Mouse (Mus musculus): ENCODE measurements around the gene Fth1. TPM values are rescaled to one million over a fixed set of nuclear protein-coding genes. Genes with fewer than 3 reads are reported as not detected.

The Fth1 gene
- total RNA-seq, 2 experiments from 2014 or later = 2,502 to 2,541 TPM

DNA sequence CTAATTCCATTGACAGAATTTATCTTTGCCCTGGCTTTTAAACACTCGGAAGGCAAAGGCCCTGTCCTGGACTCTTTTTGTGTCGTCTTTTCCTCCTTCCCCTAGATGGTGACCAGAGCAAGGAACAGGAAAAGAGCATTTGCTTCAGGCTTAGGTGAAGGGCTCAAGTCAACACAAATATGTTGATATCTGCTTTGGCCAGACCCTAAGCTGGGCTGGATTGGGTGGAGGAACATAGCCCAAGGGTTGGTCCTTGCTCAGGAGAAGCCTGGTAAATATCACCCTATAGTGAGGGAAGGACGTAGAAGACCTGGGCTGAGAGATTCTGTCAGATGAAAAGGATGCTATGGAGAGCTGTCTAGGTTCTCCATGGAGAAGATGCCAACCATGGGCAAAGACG, 35.8 kb downstream of the Fth1 start:
- ATAC-seq (replicated peaks; ENCODE audit: low FRiP score, poor library complexity, severe bottlenecking) = peak; percentile 35

DNA sequence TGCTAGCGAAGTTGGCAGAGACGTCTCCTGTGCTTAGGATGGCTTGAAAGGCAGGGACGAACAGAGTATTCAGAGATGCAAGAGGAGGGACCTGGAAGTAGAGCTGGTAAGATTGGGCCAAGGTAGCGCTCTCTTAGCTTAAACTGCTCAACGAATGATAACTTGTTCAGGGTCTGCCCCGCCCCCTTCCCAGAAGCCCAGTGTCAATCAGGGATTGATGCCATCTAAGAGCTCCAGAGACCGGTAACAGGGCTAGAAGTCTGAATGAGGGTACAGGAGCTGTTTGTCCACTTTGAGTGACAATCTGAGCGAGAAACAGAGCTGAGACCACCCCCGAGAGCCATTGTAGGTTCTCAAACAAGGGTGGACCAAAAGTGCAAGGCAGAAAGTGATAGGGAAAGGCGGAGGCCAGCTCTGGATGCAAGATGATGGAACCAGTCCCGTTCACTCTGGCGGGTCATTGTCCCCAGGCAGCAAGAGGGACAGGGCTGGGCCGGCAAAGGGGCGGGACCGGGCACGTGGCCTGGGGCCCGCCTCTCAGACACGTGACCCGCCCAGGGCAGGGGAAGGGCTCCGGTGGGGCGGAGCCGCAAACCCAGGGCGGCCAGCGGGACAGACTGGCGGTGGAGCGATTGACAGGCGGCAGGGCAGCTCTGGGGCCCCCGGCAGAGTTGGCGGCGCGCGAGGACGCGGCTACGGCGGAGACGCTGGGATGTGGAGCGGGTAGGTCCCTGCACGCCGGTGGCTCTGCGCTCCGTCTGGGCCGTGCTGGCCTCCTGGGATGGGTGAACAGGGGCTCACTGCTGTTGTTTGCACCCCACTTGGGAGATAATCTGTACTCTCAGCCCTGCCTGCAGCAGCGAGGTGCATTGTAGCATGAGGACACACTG, 37.5 kb downstream of the Fth1 start:
- peak; percentile 74 for ATAC-seq (replicated peaks; ENCODE audit: low FRiP score, poor library complexity, severe bottlenecking)

DNA sequence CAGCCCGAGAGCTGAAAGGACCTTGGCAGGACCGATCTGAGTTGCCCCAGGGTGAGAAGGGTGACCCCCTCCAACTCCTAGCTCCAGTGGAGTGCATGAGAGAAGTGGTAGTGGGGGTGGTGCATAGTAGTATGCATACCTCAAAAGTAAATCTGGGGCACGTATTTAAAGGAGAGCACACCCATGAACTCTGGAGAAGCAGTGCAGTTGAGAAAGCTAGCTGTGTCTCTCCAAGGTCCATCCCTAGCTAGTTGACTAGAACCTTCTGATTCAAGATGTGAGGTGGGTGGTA, 38.1 kb downstream of the Fth1 start:
- no peak for ATAC-seq (replicated peaks; ENCODE audit: low FRiP score, poor library complexity, severe bottlenecking)

DNA sequence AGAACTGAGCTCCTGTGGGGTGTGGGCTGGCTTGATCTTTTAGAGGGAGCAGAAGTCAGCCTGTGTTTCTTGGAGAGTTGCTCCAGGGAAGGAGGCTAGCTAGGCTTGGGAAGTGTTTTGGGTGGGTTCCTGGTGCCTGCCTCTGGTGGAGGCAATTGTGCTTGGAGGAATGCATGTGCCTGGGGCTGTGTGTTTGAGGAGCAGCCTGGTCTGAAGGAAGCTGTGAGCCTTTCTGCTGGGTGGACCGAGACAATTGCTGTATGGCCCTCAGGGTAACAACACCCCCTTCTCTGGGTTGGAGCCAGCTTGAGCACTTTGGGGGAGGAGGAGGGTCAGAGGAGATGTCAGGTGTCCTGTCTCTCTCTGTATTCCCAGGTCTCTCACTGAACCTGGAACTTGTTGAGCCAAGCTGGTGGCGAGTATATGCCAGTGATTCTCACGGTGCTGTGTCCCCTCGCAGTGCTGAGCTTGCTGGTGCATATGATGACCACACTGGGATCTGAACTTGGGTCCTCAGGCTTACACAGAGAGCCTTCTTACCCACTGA, 38.9 kb downstream of the Fth1 start:
- ATAC-seq (replicated peaks; ENCODE audit: low FRiP score, poor library complexity, severe bottlenecking) = no peak

DNA sequence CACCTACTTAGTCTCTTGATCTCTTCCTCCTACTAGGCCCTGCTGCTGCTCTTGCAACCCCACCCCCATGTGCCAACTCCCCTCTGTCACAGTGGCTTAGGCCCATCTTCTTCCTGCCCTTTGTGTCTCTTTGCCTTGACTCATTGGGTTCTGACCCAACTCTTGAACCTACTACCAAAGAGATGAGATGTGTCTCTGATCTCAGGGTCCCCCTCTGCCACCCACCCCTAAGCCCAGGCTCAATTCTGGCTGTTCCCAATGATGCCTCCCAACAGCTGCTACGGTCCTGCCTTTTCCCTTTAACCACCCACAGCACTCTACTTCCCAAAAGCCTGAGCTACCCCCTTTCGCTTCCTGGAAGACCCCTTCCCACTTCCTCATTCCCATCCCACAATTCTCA, 41.6 kb downstream of the Fth1 start:
- ATAC-seq (replicated peaks; ENCODE audit: low FRiP score, poor library complexity, severe bottlenecking) = no peak

DNA sequence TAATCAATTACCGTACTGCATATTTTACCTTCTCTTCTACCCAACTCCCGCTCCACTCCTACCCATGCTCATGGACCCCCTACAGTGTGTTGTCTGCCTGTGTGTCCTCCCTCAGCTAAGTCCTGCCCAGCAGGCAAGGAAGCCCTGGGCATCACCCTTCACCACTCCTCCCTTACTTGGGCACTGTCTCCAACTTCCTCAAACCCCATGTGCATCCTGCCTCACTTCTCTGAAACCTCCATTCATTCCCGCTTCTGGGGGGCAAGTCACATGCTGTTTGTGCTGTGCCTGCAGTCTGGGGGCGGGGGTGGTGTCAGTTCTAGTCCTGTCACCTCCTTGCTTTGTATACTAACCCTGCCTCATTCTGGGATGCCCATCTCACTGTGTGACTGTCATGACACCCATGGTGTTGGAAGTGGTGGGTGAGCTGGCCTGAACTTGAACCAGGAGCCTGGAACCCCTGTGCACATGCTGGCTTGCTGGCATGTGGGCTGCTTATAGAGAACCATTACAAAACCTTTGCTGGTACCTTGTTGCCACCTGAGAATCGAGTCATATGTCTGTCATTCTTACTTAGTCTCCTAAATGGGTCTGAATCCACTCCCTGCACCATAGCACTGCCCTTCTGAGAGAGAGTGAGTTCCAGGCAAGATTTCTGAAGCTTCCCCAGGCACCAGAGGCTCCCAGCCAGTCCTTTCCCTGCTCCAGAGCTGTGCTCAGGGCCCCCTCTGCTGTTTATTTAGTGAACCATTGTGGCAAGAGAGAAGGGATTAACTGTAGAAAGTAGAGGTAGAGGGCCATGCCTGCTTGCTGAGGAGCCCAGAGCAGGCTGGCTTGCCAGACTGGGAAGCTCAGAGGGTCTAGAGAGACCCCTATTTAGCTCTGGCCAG, 42.3 kb downstream of the Fth1 start:
- no peak for ATAC-seq (replicated peaks; ENCODE audit: low FRiP score, poor library complexity, severe bottlenecking)

DNA sequence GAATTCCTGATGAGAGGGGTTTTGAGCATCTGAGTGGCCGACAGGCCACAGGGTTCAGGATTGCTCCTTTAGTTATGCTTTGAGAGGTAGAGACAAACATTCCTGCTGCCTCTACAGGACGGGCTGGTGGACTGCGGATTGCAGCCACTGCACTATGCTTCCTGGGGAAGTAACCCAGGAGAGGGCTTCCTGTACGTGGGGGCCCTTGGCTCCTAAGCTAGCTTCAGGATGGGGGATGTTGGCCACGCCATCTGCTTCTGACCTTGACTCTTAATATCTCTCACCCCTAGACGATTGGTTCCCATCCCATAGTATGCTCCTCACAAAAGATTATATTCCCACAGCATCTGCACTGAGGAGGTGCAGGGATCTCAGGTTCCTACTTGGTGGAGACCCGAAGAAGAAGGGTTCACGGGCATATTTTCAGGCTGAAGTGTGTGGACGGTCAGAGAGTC, 42.9 kb downstream of the Fth1 start:
- no peak for ATAC-seq (replicated peaks; ENCODE audit: low FRiP score, poor library complexity, severe bottlenecking)

DNA sequence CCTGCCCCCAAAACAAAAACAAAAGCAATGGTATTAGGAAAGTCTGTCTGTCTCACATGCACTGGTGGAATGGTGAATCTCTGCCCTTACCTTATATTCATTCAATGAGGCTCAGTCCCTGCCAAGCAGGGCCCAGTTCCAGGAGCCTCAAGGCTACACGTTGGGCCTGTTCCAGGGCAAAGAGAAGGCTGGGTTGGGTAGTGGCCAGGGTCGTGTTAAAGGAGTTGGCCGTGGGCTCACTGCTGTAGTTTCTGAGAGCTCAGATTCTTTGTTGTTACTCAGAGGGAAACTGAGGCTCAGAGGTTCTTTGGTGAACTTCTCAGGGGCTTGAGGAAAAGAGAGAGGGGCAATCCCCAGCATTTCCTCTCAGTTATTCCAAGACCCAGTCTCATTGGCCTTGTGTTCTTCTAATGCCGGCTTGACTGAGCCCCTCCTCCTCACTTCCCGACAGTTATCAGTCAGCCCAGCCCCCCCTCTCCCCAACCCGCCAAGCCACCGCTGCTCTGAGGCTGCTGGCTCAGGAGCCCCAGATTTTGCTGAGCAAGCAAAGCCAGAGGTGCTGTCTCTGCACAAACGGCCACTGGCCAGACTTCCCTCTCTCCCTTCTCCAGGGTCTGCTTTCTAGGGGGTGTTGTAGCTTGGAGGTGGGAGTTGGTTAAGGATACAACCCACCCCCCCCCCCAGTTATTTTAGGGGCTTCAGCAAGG, 44.9 kb downstream of the Fth1 start:
- ATAC-seq (replicated peaks; ENCODE audit: low FRiP score, poor library complexity, severe bottlenecking) = no peak

DNA sequence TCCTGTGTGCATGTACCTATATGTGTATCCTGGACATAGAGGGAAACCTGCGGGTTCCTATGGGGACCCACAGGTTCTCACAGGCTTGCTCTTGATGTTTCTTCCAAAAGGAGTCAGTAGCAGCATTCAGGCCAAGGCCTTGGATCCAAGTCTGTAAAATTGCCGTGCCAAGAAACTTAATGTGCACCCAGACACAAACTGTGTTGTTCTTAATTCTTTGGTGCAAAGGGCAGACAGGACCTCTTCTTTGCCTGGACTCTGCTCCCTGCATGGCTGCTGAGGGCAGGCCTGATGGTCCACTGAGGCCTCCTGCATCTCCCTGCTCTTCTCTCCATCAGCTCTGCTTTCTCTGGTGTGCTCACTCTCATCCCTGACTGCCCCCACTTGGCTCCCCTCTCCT, 49.3 kb downstream of the Fth1 start:
- ATAC-seq (replicated peaks; ENCODE audit: low FRiP score, poor library complexity, severe bottlenecking) = no peak

DNA sequence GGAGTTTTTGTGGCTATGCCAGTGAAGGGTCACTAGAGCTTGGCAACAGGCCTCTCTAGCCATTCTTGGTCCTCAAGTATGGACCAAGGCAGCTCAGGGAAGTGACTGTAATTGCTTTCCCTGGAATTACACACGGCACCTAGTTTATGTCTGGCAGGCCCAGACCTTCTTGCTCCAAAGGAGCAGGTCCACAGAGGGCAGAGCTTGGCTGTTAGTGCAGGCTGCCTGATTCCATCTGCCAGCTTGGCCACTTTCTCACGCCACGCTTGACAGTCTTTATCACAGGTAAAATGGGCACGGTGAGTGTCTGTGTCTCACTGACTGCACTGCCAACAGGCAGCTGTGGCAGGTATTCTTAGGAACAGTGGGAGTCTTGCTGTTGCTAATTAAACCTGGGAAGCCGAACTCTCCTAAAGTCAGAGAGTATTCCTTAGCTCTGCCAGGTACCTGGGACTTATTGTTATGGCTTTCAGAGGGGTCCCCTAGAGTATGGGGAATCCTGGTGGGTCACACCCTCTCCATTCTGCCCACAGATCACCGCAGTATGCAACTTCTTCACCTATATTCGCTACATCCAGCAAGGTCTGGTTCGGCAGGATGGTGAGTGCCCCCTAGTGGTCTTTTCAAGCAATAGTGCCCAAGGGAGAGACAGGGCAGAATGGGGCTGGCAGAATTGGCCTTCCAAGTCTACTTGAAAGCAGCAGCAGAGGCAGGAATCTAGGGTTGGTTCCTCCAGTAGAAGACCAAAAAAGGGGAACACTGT, 53.0 kb downstream of the Fth1 start:
- ATAC-seq (replicated peaks; ENCODE audit: low FRiP score, poor library complexity, severe bottlenecking) = peak; percentile 62

DNA sequence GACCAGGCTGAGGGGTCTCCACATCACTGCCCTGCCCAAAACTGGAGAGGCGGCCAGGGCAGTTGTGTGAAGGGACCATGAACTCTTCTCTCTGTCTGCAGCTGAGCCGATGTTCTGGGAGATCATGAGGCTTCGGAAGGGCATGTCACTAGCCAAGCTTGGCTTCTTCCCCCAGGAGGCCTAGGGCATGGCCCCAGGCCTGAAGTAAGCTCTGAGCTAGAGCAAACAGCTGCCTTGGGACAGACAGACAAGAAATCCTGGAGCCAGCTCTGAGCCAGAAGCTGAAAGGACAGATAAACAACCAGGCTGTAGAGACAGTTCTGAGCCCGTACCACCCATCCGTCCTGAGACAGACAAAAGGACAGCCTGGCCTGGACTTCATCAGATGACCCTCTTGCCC, 54.0 kb downstream of the Fth1 start:
- no peak for ATAC-seq (replicated peaks; ENCODE audit: low FRiP score, poor library complexity, severe bottlenecking)

Other genes with a start within 250 kb of the Fth1 start
- gene Scgb2a2, start 133.0 kb upstream of the Fth1 start, total RNA-seq (2015; ENCODE audit: low replicate concordance) = not detected in 2 replicates
- gene Scgb2a2, start 133.0 kb upstream of the Fth1 start, total RNA-seq (2017; ENCODE audit: low replicate concordance) = not detected in 2 replicates
- 859 and 885 TPM in 2 replicates for gene Incenp, start 81.0 kb upstream of the Fth1 start, total RNA-seq (2015; ENCODE audit: low replicate concordance)
- gene Incenp, start 81.0 kb upstream of the Fth1 start, total RNA-seq (2017; ENCODE audit: low replicate concordance) = 748 and 1,226 TPM in 2 replicates
- not detected in 2 replicates for gene Best1, start 21.0 kb downstream of the Fth1 start, total RNA-seq (2015; ENCODE audit: low replicate concordance)
- gene Best1, start 21.0 kb downstream of the Fth1 start, total RNA-seq (2017; ENCODE audit: low replicate concordance) = not detected in 2 replicates
- 252 and 262 TPM in 2 replicates for gene Rab3il1, start 21.1 kb downstream of the Fth1 start, total RNA-seq (2015; ENCODE audit: low replicate concordance)
- 345 and 413 TPM in 2 replicates for gene Rab3il1, start 21.1 kb downstream of the Fth1 start, total RNA-seq (2017; ENCODE audit: low replicate concordance)
- gene Fads3, start 61.0 kb downstream of the Fth1 start, total RNA-seq (2015; ENCODE audit: low replicate concordance) = 15.5 and 16.3 TPM in 2 replicates
- 9.4 and 12.6 TPM in 2 replicates for gene Fads3, start 61.0 kb downstream of the Fth1 start, total RNA-seq (2017; ENCODE audit: low replicate concordance)
- 3.6 and 5.4 TPM in 2 replicates for gene Fads2, start 121.1 kb downstream of the Fth1 start, total RNA-seq (2015; ENCODE audit: low replicate concordance)
- 2.2 and 5.1 TPM in 2 replicates for gene Fads2, start 121.1 kb downstream of the Fth1 start, total RNA-seq (2017; ENCODE audit: low replicate concordance)
- 68.1 and 70.8 TPM in 2 replicates for gene Fads1, start 202.3 kb downstream of the Fth1 start, total RNA-seq (2015; ENCODE audit: low replicate concordance)
- gene Fads1, start 202.3 kb downstream of the Fth1 start, total RNA-seq (2017; ENCODE audit: low replicate concordance) = 47.4 and 51.1 TPM in 2 replicates
- 117 and 140 TPM in 2 replicates for gene Tmem258, start 223.4 kb downstream of the Fth1 start, total RNA-seq (2015; ENCODE audit: low replicate concordance)
- gene Tmem258, start 223.4 kb downstream of the Fth1 start, total RNA-seq (2017; ENCODE audit: low replicate concordance) = 52.0 and 82.2 TPM in 2 replicates
- gene Fen1, start 223.6 kb downstream of the Fth1 start, total RNA-seq (2015; ENCODE audit: low replicate concordance) = 84.0 and 108 TPM in 2 replicates
- 100 and 189 TPM in 2 replicates for gene Fen1, start 223.6 kb downstream of the Fth1 start, total RNA-seq (2017; ENCODE audit: low replicate concordance)

Data from erythroid progenitor cell, adult 5-6 weeks (primary cell).